ENCODE assay signal across 8 mouse cellular contexts in genomic region chr2:13574066-13574800, GRCm38 (mm10). TPM values are rescaled to one million over a fixed set of nuclear protein-coding genes. Genes with fewer than 3 reads are reported as not detected.
DNase-seq lines count a peak whose midpoint lies in the region; ATAC-seq and TF ChIP-seq lines count a peak whose summit lies in the region.

No protein-coding gene starts in this region.

- peak overlapping the region; percentile 97 for H3K27ac ChIP-seq in forebrain, embryonic 14.5 days (ENCODE audit: low read depth, low read length)

- H3K9me3 ChIP-seq in forebrain, embryonic 14.5 days (replicated peaks; ENCODE audit: control insufficient read depth, low read length), result no peaks in the 10 kb centered on the region

- TF ChIP-seq CTCF in Patski (IDR thresholded peaks at IDR 0.05), result no peak

- peaks cover 16% of the 10 kb centered on the region for H3K4me1 ChIP-seq in forebrain, embryonic 14.5 days (ENCODE audit: control insufficient read depth, insufficient read depth, low read length)

- no peaks in the 10 kb centered on the region for H3K27me3 ChIP-seq in Patski
- H3K27me3 ChIP-seq in forebrain, embryonic 14.5 days (replicated peaks; ENCODE audit: control insufficient read depth, insufficient read depth, low read length), result no peaks in the 10 kb centered on the region

- in situ Hi-C loops in Patski (cut with MboI; ENCODE audit: low pct_unique_long_range_greater_than_20kb), result loop anchor here (5.0 to 10.0 kb wide), 3 partner anchors 119 to 279 kb away; no protein-coding TSS in a partner anchor

- H3K4me2 ChIP-seq in forebrain, embryonic 14.5 days (ENCODE audit: low read length), result peak overlapping the region; percentile 69

- peaks cover 14% of the 10 kb centered on the region for H3K36me3 ChIP-seq in forebrain, embryonic 14.5 days (ENCODE audit: control insufficient read depth, insufficient read depth, low read length)

- peak overlapping the region; percentile 87 for H3K9ac ChIP-seq in forebrain, embryonic 14.5 days (ENCODE audit: low read length)

- ATAC-seq in Patski, result peak; percentile 72
- peak; percentile 73 for ATAC-seq in cerebellum, adult (ENCODE audit: insufficient number of reproducible peaks, low FRiP score, low TSS enrichment)
- peak; percentile 90 for ATAC-seq in forebrain, embryonic 14.5 days
- ATAC-seq in hematopoietic stem cell, adult 5-6 weeks (replicated peaks in 1 of 2; ENCODE audit: insufficient read depth in 1 of 2, low FRiP score in 2 of 2, low TSS enrichment in 1 of 2, low read depth in 1 of 2, poor library complexity in 2 of 2, severe bottlenecking in 2 of 2), result peak; percentile 64 to 68
- peak; percentile 54 for ATAC-seq in megakaryocyte progenitor cell, adult 5-6 weeks (replicated peaks; ENCODE audit: poor library complexity)

- POLR2A ChIA-PET in Patski (lab: Charles Lee), result interaction anchor here (0.8 to 1.6 kb wide), 7 partner anchors 18 to 280 kb away, joined by 3 to 11 read pairs (median 4); partner anchors contain the start of gene Trdmt1

- under 1% methylated on average over 46 of the region's 46 CpGs for WGBS in forebrain, embryonic 14.5 days

- peak overlapping the region; percentile 80 for H3K4me3 ChIP-seq in forebrain, embryonic 14.5 days (ENCODE audit: low read depth, low read length)

- CTCF ChIA-PET in Patski (lab: Charles Lee), result interaction anchor here (1.1 to 6.0 kb wide), 8 partner anchors 15 to 298 kb away, joined by 3 to 34 read pairs (median 4); partner anchors contain the start of gene Trdmt1

- no peak for DNase-seq in Patski (ENCODE audit: low read depth, low spot score)
- peak; percentile 95 for DNase-seq in forebrain, embryonic 14.5 days (ENCODE audit: low spot score)
- DNase-seq in layer of hippocampus, postnatal 36 days, result peak; percentile 24 to 25
- peak; percentile 42 for DNase-seq in right cerebral cortex, postnatal 25 days
- peak; percentile 90 for DNase-seq in yolk sac, embryonic 10.5 days (ENCODE audit: low spot score)

RNA-seq across cellular contexts. Expression of gene Vim, which starts 0.5 kb away (rescaled TPM):
- 2,775 TPM for polyA plus RNA-seq in Patski (2021)
- polyA plus RNA-seq in forebrain, embryonic 14.5 days (2014; fragmentation: Nextera tagmentation; extraction: Ambion mirVana), result 594 and 700 TPM in 2 replicates
- total RNA-seq in hematopoietic stem cell, adult 5-6 weeks (2017), result 674 and 678 TPM in 2 replicates
- 10 to 100 TPM; 50.9 to 65.9 TPM for total RNA-seq in layer of hippocampus, postnatal 36 days (2021)
- 816 and 1,066 TPM in 2 replicates for total RNA-seq in megakaryocyte progenitor cell, adult 5-6 weeks (2015)
- total RNA-seq in megakaryocyte progenitor cell, adult 5-6 weeks (2017), result 743 and 949 TPM in 2 replicates

RNA-seq across cellular contexts. Expression of gene Trdmt1, which starts 29.8 kb away (rescaled TPM):
- 8.0 TPM for polyA plus RNA-seq in Patski (2021)
- polyA plus RNA-seq in forebrain, embryonic 14.5 days (2014; fragmentation: Nextera tagmentation; extraction: Ambion mirVana), result 11.1 and 12.0 TPM in 2 replicates
- 7.2 and 9.4 TPM in 2 replicates for total RNA-seq in hematopoietic stem cell, adult 5-6 weeks (2017)
- 1 to 10 TPM; 4.8 to 6.2 TPM for total RNA-seq in layer of hippocampus, postnatal 36 days (2021)
- total RNA-seq in megakaryocyte progenitor cell, adult 5-6 weeks (2015), result 13.9 and 14.4 TPM in 2 replicates
- 16.4 and 17.7 TPM in 2 replicates for total RNA-seq in megakaryocyte progenitor cell, adult 5-6 weeks (2017)

Comparison
In these comparisons a context has a peak if more than half of its experiments do, and no peak if none do; other contexts are left out.
1. RNA of gene Vim, which starts 0.5 kb away (total RNA-seq): 743 to 1,066 TPM in megakaryocyte progenitor cell, adult 5-6 weeks and 674 to 678 TPM in hematopoietic stem cell, adult 5-6 weeks; 50.9 to 65.9 TPM in layer of hippocampus, postnatal 36 days; every median in the first group is over 10 times any median in the second.
2. Peak in every context shown above with its lines, with median percentiles within 50 percentile points of each other: ATAC-seq.